Mouse (Mus musculus) c-Kit-positive CD71-positive TER-119-negative erythroid progenitor cells, embryonic 14.5 days (primary cell): ENCODE data around the gene Gm3629.
"Not testable (repeated sequence)": the region's sequence is repeated elsewhere in the genome, so short reads cannot be mapped to it uniquely, and the experiment has no call there.

Experiments
- DNase-seq: peaks from one replicate; pipeline ENCODE4 v3.0.0-alpha.2; 2013; ENCODE audit warnings: low read depth

Gene Gm3629

DNA sequence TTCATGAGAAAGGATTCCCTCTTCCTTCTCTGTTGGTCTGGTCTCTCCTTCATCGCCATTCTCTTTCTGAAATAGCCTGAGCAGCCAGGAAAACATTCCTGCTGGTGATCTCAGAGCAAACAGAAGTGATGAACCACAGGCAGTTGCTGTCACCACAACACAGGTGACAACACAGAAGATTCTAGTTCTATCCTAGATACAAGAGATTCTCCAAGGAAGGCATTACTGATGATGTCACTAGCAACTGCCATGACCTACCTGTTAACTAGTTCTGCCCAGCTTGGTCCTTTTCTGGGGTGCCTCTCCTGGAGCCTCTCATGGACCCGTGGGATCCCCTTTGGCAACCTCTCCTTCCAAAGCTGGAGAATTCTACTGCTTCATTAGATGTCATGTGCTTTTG lies at the start of gene Gm3629:
Gm3629 (minus strand) TSS at position 101 of the 400 bp plus-strand sequence.
- not testable (repeated sequence) for DNase-seq

DNA sequence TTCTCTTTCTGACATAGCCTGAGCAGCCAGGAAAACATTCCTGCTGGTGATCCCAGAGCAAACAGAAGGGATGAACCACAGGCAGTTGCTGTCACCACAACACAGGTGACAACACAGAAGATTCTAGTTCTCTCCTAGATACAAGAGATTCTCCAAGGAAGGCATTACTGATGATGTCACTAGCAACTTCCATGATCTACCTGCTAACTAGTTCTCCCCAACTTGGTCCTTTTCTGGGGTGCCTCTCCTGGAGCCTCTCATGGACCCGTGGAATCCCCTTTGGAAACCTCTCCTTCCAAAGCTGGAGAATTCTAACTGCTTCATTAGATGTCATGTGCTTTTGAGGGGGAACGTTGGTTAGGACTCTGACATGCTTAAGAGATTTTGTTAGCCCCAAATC lies 31.9 kb upstream of the Gm3629 start, which contains the start of gene Gm3460:
Gm3460 (minus strand) TSS at position 101 of the 400 bp plus-strand sequence.
- not testable (repeated sequence) for DNase-seq

DNA sequence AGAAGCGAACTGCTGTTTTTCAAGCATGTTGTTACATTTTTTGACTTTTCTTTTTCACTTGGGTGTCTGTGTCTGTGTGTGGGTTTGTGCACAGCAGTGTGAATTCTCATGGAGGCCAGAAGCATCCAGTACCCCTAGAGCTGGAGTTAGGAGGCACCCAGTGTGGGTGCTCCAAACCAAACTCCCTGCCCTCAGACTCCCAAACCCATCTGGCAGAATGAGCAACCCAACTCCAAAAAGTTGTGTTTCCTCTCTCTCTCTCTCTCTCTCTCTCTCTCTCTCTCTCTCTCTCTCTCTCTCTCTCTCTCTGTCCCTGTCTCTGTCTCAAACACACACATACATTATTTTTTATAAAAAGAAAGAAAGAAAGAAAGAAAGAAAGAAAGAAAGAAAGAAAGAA lies 16.0 kb upstream of the Gm3629 start:
- not testable (repeated sequence) for DNase-seq

DNA sequence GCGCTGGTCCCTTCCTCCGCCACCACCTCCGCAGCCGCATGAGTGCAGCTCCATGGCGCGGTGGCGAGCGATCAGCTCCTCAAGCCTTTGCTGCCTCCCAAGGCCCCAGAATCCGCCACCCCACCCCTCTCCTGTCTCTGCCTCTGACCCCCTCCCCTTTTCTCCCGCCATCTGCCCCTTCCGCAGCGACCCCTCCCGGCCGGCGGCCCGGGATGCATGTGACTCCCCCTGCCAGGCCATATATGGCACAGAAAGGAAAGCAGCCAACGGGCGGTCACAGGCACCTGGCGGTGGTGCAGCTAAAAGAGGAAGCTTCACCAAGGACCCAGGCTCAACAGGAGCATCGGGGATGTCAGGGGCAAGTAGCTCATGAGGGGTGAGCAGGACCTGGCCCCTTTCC lies 14.6 kb upstream of the Gm3629 start:
- not testable (repeated sequence) for DNase-seq

DNA sequence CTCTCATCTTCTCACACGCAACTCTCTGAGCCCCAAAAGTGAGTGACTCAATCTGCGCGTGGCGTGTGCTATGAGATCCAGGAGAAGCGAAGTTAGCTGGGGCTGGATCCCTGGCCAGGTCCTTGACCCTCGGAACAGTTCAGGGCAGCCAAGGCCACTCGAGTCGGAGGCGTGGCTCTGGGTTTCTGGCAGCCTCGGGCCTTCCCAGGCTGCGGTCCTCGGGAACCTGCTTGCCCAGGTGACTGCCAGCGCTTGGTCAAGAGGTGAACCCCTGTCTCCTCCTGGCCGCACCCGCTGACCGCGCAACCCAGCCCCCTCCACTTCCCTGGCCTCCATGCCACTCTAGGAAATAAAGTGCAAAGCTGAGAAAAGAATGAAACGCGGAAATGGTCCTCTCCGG lies 14.1 kb upstream of the Gm3629 start:
- not testable (repeated sequence) for DNase-seq

DNA sequence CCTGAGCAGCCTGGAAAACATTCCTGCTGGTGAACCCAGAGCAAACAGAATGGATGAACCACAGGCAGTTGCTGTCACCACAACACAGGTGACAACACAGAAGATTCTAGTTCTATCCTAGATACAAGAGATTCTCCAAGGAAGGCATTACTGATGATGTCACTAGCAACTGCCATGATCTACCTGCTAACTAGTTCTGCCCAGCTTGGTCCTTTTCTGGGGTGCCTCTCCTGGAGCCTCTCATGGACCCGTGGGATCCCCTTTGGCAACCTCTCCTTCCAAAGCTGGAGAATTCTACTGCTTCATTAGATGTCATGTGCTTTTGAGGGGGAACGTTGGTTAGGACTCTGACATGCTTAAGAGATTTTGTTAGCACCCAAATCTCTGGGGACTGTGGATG lies 53.2 kb downstream of the Gm3629 start, which contains the start of gene Gm8356:
Gm8356 (minus strand) TSS at position 101 of the 400 bp plus-strand sequence.
- not testable (repeated sequence) for DNase-seq
